Mouse (Mus musculus): ENCODE measurements around the gene Elovl3. TPM values are rescaled to one million over a fixed set of nuclear protein-coding genes. Genes with fewer than 3 reads are reported as not detected.
"Not testable (repeated sequence)": the region's sequence is repeated elsewhere in the genome, so short reads cannot be mapped to it uniquely, and the experiment has no call there.

Gene Elovl3
- polyA plus RNA-seq, 1 experiment from 2014 or later, result not detected

DNA sequence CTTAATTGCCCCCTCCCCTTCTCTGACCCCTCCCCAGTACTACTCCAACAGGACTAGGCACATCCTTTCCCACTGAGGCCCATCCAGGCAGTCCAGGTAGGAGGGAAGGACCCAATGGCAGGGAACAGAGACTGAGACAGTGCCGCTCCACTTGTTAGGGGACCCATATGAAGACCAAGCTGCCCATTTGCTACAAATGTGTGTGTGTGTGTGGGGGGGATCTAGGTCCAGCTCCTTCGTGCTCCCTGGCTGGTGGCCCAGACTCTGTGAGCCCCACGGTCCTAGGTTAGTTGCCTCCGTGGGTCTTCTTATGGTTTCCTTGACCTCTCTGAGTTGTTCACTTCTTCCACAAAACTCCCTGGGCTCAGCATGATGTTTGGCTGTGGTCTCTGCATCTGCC, 5.4 kb upstream of the Elovl3 start:
- H3K4me2 ChIP-seq (ENCODE audit: low read length), result no peak overlapping the region
- peaks cover 12% of the 10 kb centered on the region for H3K27me3 ChIP-seq (replicated peaks; ENCODE audit: control insufficient read depth, insufficient read depth, low read length)
- WGBS, result 92% methylated on average over 4 of the region's 4 CpGs
- H3K4me3 ChIP-seq (ENCODE audit: low read depth, low read length), result no peak overlapping the region
- H3K36me3 ChIP-seq (ENCODE audit: control insufficient read depth, insufficient read depth, low read length), result no peaks in the 10 kb centered on the region
- H3K9ac ChIP-seq (ENCODE audit: low read length), result no peak overlapping the region
- DNase-seq (ENCODE audit: low spot score) (no peak), ATAC-seq (no peak)
- no peaks in the 10 kb centered on the region for H3K9me3 ChIP-seq (replicated peaks; ENCODE audit: control insufficient read depth, low read length)
- no peak overlapping the region for H3K27ac ChIP-seq (ENCODE audit: low read depth, low read length)
- no peaks in the 10 kb centered on the region for H3K4me1 ChIP-seq (ENCODE audit: control insufficient read depth, insufficient read depth, low read length)

DNA sequence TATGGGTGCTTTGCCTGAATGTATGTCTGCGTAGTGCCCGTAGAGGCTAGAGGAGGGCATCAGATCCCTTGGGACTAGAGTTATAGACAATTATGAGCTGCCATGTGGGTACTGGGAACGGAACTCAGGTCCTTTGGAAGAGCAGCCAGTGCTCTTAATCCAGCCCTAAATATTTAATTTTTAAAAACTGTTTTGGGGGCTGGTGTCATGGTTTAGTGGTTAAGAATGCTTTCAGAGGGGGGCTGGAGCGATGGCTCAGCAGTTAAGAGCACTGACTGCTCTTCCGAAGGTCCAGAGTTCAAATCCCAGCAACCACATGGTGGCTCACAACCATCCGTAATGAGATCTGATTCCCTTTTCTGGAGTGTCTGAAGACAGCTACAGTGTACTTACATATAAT, 2.0 kb upstream of the Elovl3 start:
- not testable (repeated sequence) for H3K27ac ChIP-seq (ENCODE audit: low read depth, low read length); H3K4me3 ChIP-seq (ENCODE audit: low read depth, low read length); H3K36me3 ChIP-seq (ENCODE audit: control insufficient read depth, insufficient read depth, low read length); H3K9ac ChIP-seq (ENCODE audit: low read length); H3K4me2 ChIP-seq (ENCODE audit: low read length); H3K4me1 ChIP-seq (ENCODE audit: control insufficient read depth, insufficient read depth, low read length); ATAC-seq; DNase-seq (ENCODE audit: low spot score); H3K9me3 ChIP-seq (replicated peaks; ENCODE audit: control insufficient read depth, low read length)
- WGBS, result 80% methylated on average over 6 of the region's 6 CpGs
- peaks cover 40% of the 10 kb centered on the region for H3K27me3 ChIP-seq (replicated peaks; ENCODE audit: control insufficient read depth, insufficient read depth, low read length)

DNA sequence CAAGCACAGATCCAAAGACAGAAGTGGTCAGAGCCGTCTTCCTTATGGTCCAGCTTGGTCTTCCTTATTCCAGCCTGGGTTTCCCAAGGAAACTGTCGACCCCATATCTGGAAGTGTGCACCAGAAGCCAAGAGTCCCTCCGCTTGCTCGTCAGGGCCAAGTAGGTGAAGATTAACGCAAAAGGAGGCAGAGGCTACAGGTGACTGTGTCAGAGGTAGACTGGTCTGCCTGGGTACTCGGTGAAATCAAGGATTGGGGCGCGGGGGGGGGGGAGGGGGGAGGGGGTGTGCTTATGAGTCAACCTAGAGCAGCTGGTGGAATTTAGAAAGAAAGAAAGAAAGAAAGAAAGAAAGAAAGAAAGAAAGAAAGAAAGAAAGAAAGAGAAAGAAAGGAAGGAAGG, 414 bp upstream of the Elovl3 start:
- H3K36me3 ChIP-seq (ENCODE audit: control insufficient read depth, insufficient read depth, low read length), result no peaks in the 10 kb centered on the region
- peaks cover 48% of the 10 kb centered on the region for H3K27me3 ChIP-seq (replicated peaks; ENCODE audit: control insufficient read depth, insufficient read depth, low read length)
- H3K4me3 ChIP-seq (ENCODE audit: low read depth, low read length), result peak overlapping the region; percentile 9; the same call in 1 of the 2 replicates
- H3K9ac ChIP-seq (ENCODE audit: low read length), result no peak overlapping the region
- WGBS, result 9% methylated on average over 6 of the region's 8 CpGs
- H3K4me2 ChIP-seq (ENCODE audit: low read length), result peak overlapping the region; percentile 33; the same call in 1 of the 2 replicates
- no peak for DNase-seq (ENCODE audit: low spot score)
- no peak for ATAC-seq
- H3K27ac ChIP-seq (ENCODE audit: low read depth, low read length), result no peak overlapping the region
- H3K4me1 ChIP-seq (ENCODE audit: control insufficient read depth, insufficient read depth, low read length), result peaks cover 13% of the 10 kb centered on the region
- H3K9me3 ChIP-seq (replicated peaks; ENCODE audit: control insufficient read depth, low read length), result no peaks in the 10 kb centered on the region

DNA sequence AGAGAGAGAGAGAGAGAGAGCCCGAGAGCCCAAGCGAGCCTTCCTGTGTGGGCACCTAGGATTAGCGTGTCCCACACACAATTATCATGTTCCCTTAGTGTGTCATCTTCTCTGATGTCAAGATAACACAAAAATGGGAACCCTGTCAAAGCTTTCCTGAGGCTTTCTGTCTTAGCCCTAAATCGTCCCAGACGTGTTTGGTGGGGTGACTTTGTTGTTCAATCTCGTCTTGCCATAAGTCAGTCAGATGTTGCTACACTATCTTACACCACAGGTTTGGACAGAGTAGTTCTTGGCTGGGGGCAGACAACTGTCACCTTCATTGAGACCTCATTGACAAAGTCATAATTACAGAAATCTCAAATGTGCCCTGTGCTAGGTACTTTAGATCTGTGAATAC, 880 bp downstream of the Elovl3 start:
- H3K27ac ChIP-seq (ENCODE audit: low read depth, low read length), result no peak overlapping the region
- H3K4me2 ChIP-seq (ENCODE audit: low read length), result no peak overlapping the region
- no peaks in the 10 kb centered on the region for H3K9me3 ChIP-seq (replicated peaks; ENCODE audit: control insufficient read depth, low read length)
- peaks cover 61% of the 10 kb centered on the region for H3K27me3 ChIP-seq (replicated peaks; ENCODE audit: control insufficient read depth, insufficient read depth, low read length)
- peaks cover 16% of the 10 kb centered on the region for H3K4me1 ChIP-seq (ENCODE audit: control insufficient read depth, insufficient read depth, low read length)
- H3K36me3 ChIP-seq (ENCODE audit: control insufficient read depth, insufficient read depth, low read length), result no peaks in the 10 kb centered on the region
- WGBS, result 20% methylated on average over 6 of the region's 6 CpGs
- H3K9ac ChIP-seq (ENCODE audit: low read length), result no peak overlapping the region
- no peak overlapping the region for H3K4me3 ChIP-seq (ENCODE audit: low read depth, low read length)
- ATAC-seq, result no peak
- DNase-seq (ENCODE audit: low spot score), result no peak

DNA sequence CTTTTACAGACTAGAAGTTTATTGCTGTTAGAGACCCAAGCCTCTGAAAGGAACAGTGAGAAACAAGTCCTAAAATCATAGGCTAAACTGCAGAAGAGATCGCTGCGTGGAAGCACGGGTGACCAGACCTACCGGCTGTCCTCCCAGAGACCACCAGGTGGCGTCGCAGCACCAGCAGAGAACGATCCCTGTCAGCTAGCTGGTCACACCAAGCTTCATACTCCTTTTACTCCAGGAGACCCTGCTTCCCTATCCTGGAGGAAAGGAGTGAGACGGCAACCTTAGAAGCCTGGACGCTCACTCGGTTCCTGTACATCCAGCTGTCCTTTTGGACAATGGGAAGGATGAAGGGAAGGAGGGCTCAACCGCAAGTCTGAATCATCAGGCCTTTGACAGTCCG, 3.6 kb downstream of the Elovl3 start:
- peak overlapping the region; percentile 100 for H3K4me2 ChIP-seq (ENCODE audit: low read length)
- H3K4me3 ChIP-seq (ENCODE audit: low read depth, low read length), result peak overlapping the region; percentile 47
- no peak overlapping the region for H3K9ac ChIP-seq (ENCODE audit: low read length)
- ATAC-seq (peak; percentile 79), DNase-seq (ENCODE audit: low spot score) (peak; percentile 92)
- H3K9me3 ChIP-seq (replicated peaks; ENCODE audit: control insufficient read depth, low read length), result no peaks in the 10 kb centered on the region
- peaks cover 16% of the 10 kb centered on the region for H3K4me1 ChIP-seq (ENCODE audit: control insufficient read depth, insufficient read depth, low read length)
- H3K36me3 ChIP-seq (ENCODE audit: control insufficient read depth, insufficient read depth, low read length), result no peaks in the 10 kb centered on the region
- H3K27ac ChIP-seq (ENCODE audit: low read depth, low read length), result no peak overlapping the region
- H3K27me3 ChIP-seq (replicated peaks; ENCODE audit: control insufficient read depth, insufficient read depth, low read length), result peaks cover 72% of the 10 kb centered on the region
- 0% methylated on average over 12 of the region's 12 CpGs for WGBS

DNA sequence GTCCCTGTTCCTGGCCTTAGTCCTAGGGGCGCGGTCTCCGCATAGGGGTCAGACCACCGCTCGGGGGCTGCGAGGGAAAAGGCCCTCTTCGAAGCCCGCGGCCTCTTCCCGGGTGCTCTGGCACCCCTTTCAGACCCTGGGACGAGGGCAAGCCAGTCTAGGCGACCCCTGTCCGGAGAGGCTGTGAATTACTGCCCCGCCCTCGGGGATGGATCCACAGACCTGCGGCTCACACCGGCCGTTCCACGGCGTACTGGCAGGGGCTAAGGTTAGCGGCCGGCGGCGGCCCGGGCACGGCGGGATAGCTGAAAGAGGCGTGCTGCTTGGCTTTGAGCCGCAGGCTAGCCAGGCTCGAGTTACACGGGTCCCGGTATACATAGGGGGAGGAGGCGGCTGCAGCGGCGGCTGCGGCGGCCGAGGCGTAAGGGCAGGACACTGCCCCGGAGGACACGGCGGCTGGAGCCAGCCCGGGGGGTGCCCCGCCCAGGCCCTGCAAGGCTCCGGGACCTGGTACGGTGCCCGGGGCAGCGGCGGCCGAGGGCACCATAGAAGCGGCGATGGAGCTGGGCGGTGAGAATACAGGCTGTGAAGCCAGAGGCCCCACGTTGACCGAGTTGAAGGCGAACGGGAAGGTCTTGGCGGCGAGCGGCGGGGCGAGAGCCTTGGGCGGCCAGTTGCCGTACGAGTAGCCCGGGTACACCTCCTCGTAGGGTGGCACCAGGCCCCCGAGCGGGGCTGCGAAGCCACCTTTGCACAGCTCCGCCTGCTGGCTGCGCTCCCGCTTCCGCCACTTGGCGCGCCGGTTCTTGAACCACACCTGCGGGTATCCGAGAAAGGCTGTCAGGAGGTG, 4.3 kb downstream of the Elovl3 start:
- Histone ChIP-seq H3K9ac (ENCODE audit: low read length) (peak overlapping the region; percentile 64), H3K4me2 (ENCODE audit: low read length) (peak overlapping the region; percentile 100), H3K4me3 (ENCODE audit: low read depth, low read length) (peak overlapping the region; percentile 47), H3K36me3 (ENCODE audit: control insufficient read depth, insufficient read depth, low read length) (no peaks in the 10 kb centered on the region), H3K27me3 (replicated peaks; ENCODE audit: control insufficient read depth, insufficient read depth, low read length) (peaks cover 64% of the 10 kb centered on the region), H3K27ac (ENCODE audit: low read depth, low read length) (no peak overlapping the region), H3K9me3 (replicated peaks; ENCODE audit: control insufficient read depth, low read length) (no peaks in the 10 kb centered on the region), H3K4me1 (ENCODE audit: control insufficient read depth, insufficient read depth, low read length) (peaks cover 16% of the 10 kb centered on the region)
- ATAC-seq (peak; percentile 65), DNase-seq (ENCODE audit: low spot score) (peak; percentile 51)
- under 1% methylated on average over 72 of the region's 79 CpGs for WGBS

DNA sequence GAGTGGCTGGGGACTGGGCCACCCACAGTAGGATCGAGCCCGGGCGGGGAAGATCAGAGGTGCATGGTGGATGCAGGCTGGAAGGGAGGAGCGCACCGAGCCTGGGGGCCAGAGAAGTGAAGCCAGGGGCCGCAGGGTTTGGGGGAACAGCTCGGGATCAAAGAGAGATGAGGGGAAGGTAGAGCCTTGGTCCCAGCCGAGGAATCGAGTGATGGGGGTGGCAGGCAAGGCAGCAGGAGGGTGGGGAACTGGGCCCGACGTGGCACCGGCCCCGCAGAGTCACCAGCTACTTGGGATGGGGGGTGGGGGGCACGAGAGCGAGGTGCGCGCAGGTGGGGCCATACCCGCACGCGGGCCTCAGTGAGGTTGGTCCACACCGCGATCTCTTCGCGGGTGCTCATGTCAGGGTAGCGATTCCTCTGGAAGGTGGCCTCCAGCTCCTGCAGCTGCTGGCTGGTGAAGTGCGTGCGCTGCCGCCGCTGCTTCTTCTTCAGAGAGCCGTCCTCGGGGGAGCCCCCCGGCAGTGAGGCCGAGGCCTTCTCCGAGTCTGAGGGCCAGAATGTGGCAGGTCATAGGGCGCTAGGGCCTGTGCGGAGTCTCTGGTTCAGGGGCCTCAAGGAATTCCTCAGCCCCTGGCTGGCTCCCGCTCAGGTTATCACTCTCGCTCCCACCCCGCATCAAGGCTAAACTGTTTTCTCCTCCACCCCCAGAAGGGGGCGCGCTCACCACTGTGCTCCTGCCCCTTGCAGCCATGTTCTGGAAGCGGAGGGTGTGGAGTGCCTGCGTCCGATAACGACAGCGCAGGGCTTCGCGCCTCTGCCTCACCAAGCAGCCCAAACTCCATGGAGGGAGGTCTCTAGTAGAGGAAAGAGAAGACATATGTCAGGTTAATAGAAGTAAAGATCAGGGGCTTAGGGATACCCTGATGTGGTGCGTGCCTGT, 5.2 kb downstream of the Elovl3 start:
- DNase-seq (ENCODE audit: low spot score) (peak; percentile 44), ATAC-seq (peak; percentile 16)
- Histone ChIP-seq H3K9me3 (replicated peaks; ENCODE audit: control insufficient read depth, low read length) (no peaks in the 10 kb centered on the region), H3K27me3 (replicated peaks; ENCODE audit: control insufficient read depth, insufficient read depth, low read length) (peaks cover 61% of the 10 kb centered on the region), H3K4me3 (ENCODE audit: low read depth, low read length) (peak overlapping the region; percentile 47), H3K4me2 (ENCODE audit: low read length) (peak overlapping the region; percentile 100), H3K9ac (ENCODE audit: low read length) (peak overlapping the region; percentile 64; the same call in 1 of the 2 replicates), H3K36me3 (ENCODE audit: control insufficient read depth, insufficient read depth, low read length) (no peaks in the 10 kb centered on the region), H3K4me1 (ENCODE audit: control insufficient read depth, insufficient read depth, low read length) (peaks cover 15% of the 10 kb centered on the region), H3K27ac (ENCODE audit: low read depth, low read length) (no peak overlapping the region)
- 1% methylated on average over 47 of the region's 49 CpGs for WGBS

DNA sequence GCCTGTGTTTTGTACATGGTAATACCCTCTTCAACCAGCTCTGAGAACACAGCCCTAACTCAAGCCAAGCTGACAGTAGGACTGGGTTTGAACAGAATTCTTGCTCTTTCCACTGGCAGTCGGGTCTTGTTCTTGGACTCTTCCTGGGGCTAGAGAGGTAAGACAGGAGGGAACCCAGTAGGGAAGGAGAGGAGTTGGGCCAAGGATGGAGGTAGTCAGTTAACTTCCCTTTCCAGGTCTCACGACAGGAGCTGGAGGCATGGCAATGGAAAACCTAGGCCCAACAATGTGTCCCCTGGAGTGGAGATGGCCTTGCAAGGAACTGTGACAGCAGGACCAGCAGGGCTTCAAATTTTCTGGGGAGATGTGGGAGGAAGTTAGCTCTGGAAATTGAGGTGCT, 8.6 kb downstream of the Elovl3 start:
- Histone ChIP-seq H3K4me2 (ENCODE audit: low read length) (no peak overlapping the region), H3K9me3 (replicated peaks; ENCODE audit: control insufficient read depth, low read length) (no peaks in the 10 kb centered on the region), H3K4me3 (ENCODE audit: low read depth, low read length) (no peak overlapping the region), H3K27ac (ENCODE audit: low read depth, low read length) (no peak overlapping the region), H3K36me3 (ENCODE audit: control insufficient read depth, insufficient read depth, low read length) (no peaks in the 10 kb centered on the region), H3K27me3 (replicated peaks; ENCODE audit: control insufficient read depth, insufficient read depth, low read length) (peaks cover 36% of the 10 kb centered on the region), H3K4me1 (ENCODE audit: control insufficient read depth, insufficient read depth, low read length) (peaks cover 12% of the 10 kb centered on the region), H3K9ac (ENCODE audit: low read length) (no peak overlapping the region)
- ATAC-seq, result no peak
- 55% methylated on average over 2 of the region's 2 CpGs for WGBS
- DNase-seq (ENCODE audit: low spot score), result no peak

Data from forebrain, embryonic 14.5 days (tissue).